Mouse (Mus musculus) kidney, adult 2 months (tissue): ENCODE results near the gene 1700012P22Rik. TPM values are rescaled to one million over a fixed set of nuclear protein-coding genes. Genes with fewer than 3 reads are reported as not detected.

Experiments used
- DNase-seq: peaks from one replicate; pipeline ENCODE4 v3.0.0; 2021
- H3K27ac ChIP-seq: fragments of 200-500 bp; 2 replicates; pipeline ENCODE4 v1.5.1; 2012; ENCODE audit warnings: low read depth, low read length, control low read depth, inconsistent platforms; ENCODE audit not compliant: insufficient read depth
- H3K27me3 ChIP-seq: fragments of 200-500 bp; replicated peaks from 2 replicates; pipeline ENCODE4 v1.6.1; 2012; ENCODE audit warnings: mild to moderate bottlenecking, moderate library complexity, low read length, inconsistent platforms; ENCODE audit not compliant: control insufficient read depth, insufficient read depth
- H3K36me3 ChIP-seq: fragments of 200-500 bp; 2 replicates; pipeline ENCODE4 v1.6.1; 2012; ENCODE audit warnings: mild to moderate bottlenecking, moderate library complexity, low read length, inconsistent platforms; ENCODE audit not compliant: control insufficient read depth, insufficient read depth
- H3K4me1 ChIP-seq: fragments of 200-500 bp; 2 replicates; pipeline ENCODE4 v1.6.1; 2011; ENCODE audit warnings: low read length; ENCODE audit not compliant: control insufficient read depth, insufficient read depth
- H3K4me3 ChIP-seq: fragments of 200-500 bp; 2 replicates; pipeline ENCODE4 v1.5.1; 2011; ENCODE audit warnings: mild to moderate bottlenecking, low read depth, low read length, control low read depth; ENCODE audit not compliant: insufficient read depth
- CTCF ChIP-seq: fragments of 200-500 bp; conservative IDR thresholded peaks from 2 replicates; pipeline ENCODE4 v1.5.1; 2011; ENCODE audit warnings: low read depth, mild to moderate bottlenecking, control low read depth, low read length, moderate library complexity, mixed read lengths; ENCODE audit not compliant: insufficient read depth, insufficient read length
- POLR2A ChIP-seq: fragments of 200-500 bp; IDR thresholded peaks from one replicate; pipeline ENCODE4 v1.6.1; 2011; ENCODE audit warnings: low read depth, low read length, control low read depth
- WGBS: fragments of 180-500 bp; shearing (Covaris S2); methylation state at CpG from one replicate; pipeline ENCODE4 v1.1.7; 2018; 5-methylcytosine and 5-hydroxymethylcytosine counted together
- polyA plus RNA-seq: library from polyadenylated mRNA; depleted of rRNA; stranded (reverse); fragments of >200 nt; gene quantifications from 2 replicates; pipeline ENCODE4 v1.2.3, GENCODE M21; 2012; rRNA removed

1700012P22Rik gene
- not detected in 2 replicates for polyA plus RNA-seq

DNA sequence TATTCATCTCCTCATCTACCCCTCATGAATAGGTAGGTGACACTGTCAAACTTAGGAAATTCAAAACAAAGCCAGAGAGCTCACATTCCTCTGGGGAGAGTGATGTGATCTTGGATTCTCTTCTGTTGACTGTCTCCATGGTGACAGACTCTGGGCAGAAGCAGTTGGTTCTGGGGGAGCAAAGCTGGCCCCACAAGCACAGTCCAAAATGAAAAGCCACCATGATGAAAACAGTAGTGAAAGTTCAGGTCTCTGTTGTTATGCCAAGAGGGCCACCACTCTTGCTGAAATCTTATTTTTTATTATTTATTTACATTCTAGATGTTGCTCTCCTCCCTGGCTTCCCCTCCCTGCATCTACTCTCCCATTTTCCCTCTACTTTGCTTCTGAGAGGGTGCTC, at the start of gene 1700012P22Rik:
Gene 1700012P22Rik, minus strand, starts transcription at position 101 of the 400 bp plus-strand sequence.
- H3K36me3 ChIP-seq = no peaks in the 10 kb centered on the region
- H3K4me1 ChIP-seq = no peaks in the 10 kb centered on the region
- H3K27ac ChIP-seq = no peak within 1 kb of the TSS
- no peak for DNase-seq
- TF ChIP-seq CTCF = no peak
- no peak for TF ChIP-seq POLR2A
- no peaks in the 10 kb centered on the region for H3K27me3 ChIP-seq
- no peak within 1 kb of the TSS for H3K4me3 ChIP-seq

- DNase-seq = no peak
- WGBS = 86% methylated on average over 1 of the region's 1 CpGs
- Histone ChIP-seq H3K4me1 (no peaks in the 10 kb centered on the region), H3K4me3 (no peak overlapping the region), H3K36me3 (no peaks in the 10 kb centered on the region), H3K27ac (no peak overlapping the region), H3K27me3 (no peaks in the 10 kb centered on the region)
- TF ChIP-seq POLR2A (no peak), CTCF (no peak)
Observed at GRCm38 (mm10) chr4:144468091-144468490, 29.5 kb upstream of the 1700012P22Rik start.

GRCm38 (mm10) chr4:144465206-144465605, 26.6 kb upstream of the 1700012P22Rik start:
- WGBS = 69% methylated on average over 2 of the region's 2 CpGs
- no peaks in the 10 kb centered on the region for H3K36me3 ChIP-seq

DNA sequence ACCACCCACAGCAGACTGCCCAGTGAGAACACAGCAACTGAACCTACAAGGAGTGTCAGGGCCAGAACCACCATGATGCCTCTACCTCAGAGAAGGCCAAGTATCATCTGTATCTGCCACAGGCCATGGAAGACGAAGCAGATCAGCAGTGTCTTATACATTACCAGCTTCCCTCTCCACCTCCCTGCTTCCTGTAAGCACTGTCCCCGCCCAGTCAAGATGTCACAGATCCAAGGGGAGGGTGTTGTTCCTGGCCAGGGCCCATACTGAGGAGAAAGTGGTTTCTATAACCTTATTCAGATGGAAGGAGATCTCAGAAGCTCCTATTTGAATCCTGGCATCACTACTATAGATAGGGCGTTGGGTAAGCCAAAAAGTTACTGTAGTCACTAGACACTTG, 25.1 kb upstream of the 1700012P22Rik start, which contains the start of gene Aadacl3:
Gene Aadacl3, minus strand, starts transcription at position 101 of the 400 bp plus-strand sequence.
- TF ChIP-seq CTCF = no peak
- TF ChIP-seq POLR2A = no peak
- H3K27me3 ChIP-seq = no peaks in the 10 kb centered on the region
- H3K4me3 ChIP-seq = no peak within 1 kb of the TSS
- 74% methylated on average over 3 of the region's 3 CpGs for WGBS
- H3K4me1 ChIP-seq = no peaks in the 10 kb centered on the region
- H3K36me3 ChIP-seq = no peaks in the 10 kb centered on the region
- DNase-seq = no peak
- no peak within 1 kb of the TSS for H3K27ac ChIP-seq

More at GRCm38 (mm10) chr4:144465206-144465605, 26.6 kb upstream of the 1700012P22Rik start:
- no peak overlapping the region for H3K4me3 ChIP-seq
- H3K27ac ChIP-seq = no peak overlapping the region
- no peaks in the 10 kb centered on the region for H3K4me1 ChIP-seq
- no peak for DNase-seq
- H3K27me3 ChIP-seq = no peaks in the 10 kb centered on the region
- TF ChIP-seq CTCF = no peak
- TF ChIP-seq POLR2A = no peak

GRCm38 (mm10) chr4:144453217-144453616, 14.6 kb upstream of the 1700012P22Rik start, which contains the start of gene Gm9944:
Gm9944 (minus strand) TSS chr4:144453317.
- no peak for TF ChIP-seq CTCF
- TF ChIP-seq POLR2A = no peak
- no peaks in the 10 kb centered on the region for H3K36me3 ChIP-seq
- no peaks in the 10 kb centered on the region for H3K27me3 ChIP-seq
- no peak within 1 kb of the TSS for H3K27ac ChIP-seq
- 64% methylated on average over 2 of the region's 2 CpGs for WGBS
- no peak for DNase-seq
- H3K4me3 ChIP-seq = no peak within 1 kb of the TSS
- H3K4me1 ChIP-seq = no peaks in the 10 kb centered on the region

- Histone ChIP-seq H3K27me3 (no peaks in the 10 kb centered on the region), H3K36me3 (no peaks in the 10 kb centered on the region), H3K4me3 (no peak overlapping the region), H3K4me1 (no peaks in the 10 kb centered on the region), H3K27ac (no peak overlapping the region)
- TF ChIP-seq CTCF = no peak
- TF ChIP-seq POLR2A = no peak
- DNase-seq = no peak
- WGBS = 70% methylated on average over 2 of the region's 2 CpGs
Observed at GRCm38 (mm10) chr4:144448546-144448945, 10.0 kb upstream of the 1700012P22Rik start.

DNA sequence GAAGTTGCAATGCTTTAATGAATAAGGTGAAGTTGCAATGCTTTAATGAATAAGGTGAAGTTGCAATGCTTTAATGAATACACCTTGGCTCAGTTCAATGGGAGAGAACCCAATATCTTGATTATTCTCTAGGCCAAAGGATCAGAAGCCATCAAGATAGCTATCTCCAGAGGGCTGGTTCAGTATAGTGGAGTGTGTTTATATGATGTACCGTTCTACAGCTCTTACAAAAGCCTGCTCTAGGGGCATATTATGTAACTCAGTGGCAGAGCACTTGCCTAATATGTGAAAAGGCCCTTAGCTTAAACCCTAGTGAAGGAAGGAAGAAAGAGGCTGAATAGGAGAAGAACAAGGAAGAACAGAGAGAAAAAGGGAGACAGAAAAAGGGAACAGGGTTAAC, 3.0 kb upstream of the 1700012P22Rik start:
- TF ChIP-seq CTCF = no peak
- TF ChIP-seq POLR2A = no peak
- no peak overlapping the region for H3K27ac ChIP-seq
- WGBS = 79% methylated on average over 1 of the region's 1 CpGs

GRCm38 (mm10) chr4:144441095-144441494, 2.5 kb upstream of the 1700012P22Rik start:
- no peak for DNase-seq
- H3K4me1 ChIP-seq = no peaks in the 10 kb centered on the region
- TF ChIP-seq CTCF = no peak
- no peak for TF ChIP-seq POLR2A
- H3K36me3 ChIP-seq = no peaks in the 10 kb centered on the region
- no peak overlapping the region for H3K4me3 ChIP-seq
- H3K27me3 ChIP-seq = no peaks in the 10 kb centered on the region
- H3K27ac ChIP-seq = no peak overlapping the region
- 88% methylated on average over 4 of the region's 4 CpGs for WGBS

More for the DNA sequence above, 3.0 kb upstream of the 1700012P22Rik start:
- Histone ChIP-seq H3K4me1 (no peaks in the 10 kb centered on the region), H3K27me3 (no peaks in the 10 kb centered on the region), H3K4me3 (no peak overlapping the region), H3K36me3 (no peaks in the 10 kb centered on the region)
- no peak for DNase-seq
